Mouse (Mus musculus) forebrain, embryonic 11.5 days (tissue): Measurements from ENCODE around the gene Cirbp. TPM values are rescaled to one million over a fixed set of nuclear protein-coding genes. Genes with fewer than 3 reads are reported as not detected.

ENCODE experiments used
- ATAC-seq: fragments of 200-750 bp; cut with Nextera tagmentation; replicated peaks from 2 replicates; pipeline ENCODE4 v1.8.0; 2017; ENCODE audit warnings: moderate TSS enrichment; ENCODE audit not compliant: low FRiP score
- DNase-seq: peaks from one replicate; pipeline ENCODE4 v3.0.0-alpha.2; 2017; ENCODE audit warnings: low spot score
- H3K27ac ChIP-seq: fragments of 300-500 bp; sonication (generic); 2 replicates; pipeline ENCODE4 v1.5.1; 2014; ENCODE audit warnings: low read depth, low read length
- H3K27me3 ChIP-seq: fragments of 300-500 bp; sonication (generic); 2 replicates; pipeline ENCODE4 v1.6.1; 2014; ENCODE audit warnings: mild to moderate bottlenecking, low read length, mixed read lengths; ENCODE audit not compliant: control insufficient read depth, insufficient read depth
- H3K36me3 ChIP-seq: fragments of 300-500 bp; sonication (generic); 2 replicates; pipeline ENCODE4 v1.6.1; 2014; ENCODE audit warnings: mild to moderate bottlenecking, low read length, moderate library complexity, mixed read lengths; ENCODE audit not compliant: control insufficient read depth, insufficient read depth
- H3K4me1 ChIP-seq: fragments of 300-500 bp; sonication (generic); replicated peaks from 2 replicates; pipeline ENCODE4 v1.6.1; 2014; ENCODE audit warnings: low read length, mixed read lengths; ENCODE audit not compliant: control insufficient read depth, insufficient read depth
- H3K4me2 ChIP-seq: fragments of 300-500 bp; sonication (generic); 2 replicates; pipeline ENCODE4 v1.6.1; 2014; ENCODE audit warnings: low read depth, mild to moderate bottlenecking, low read length, moderate library complexity, mixed read lengths; ENCODE audit not compliant: severe bottlenecking
- H3K4me3 ChIP-seq: fragments of 300-500 bp; sonication (generic); 2 replicates; pipeline ENCODE4 v1.5.1; 2014; ENCODE audit warnings: low read depth, low read length
- H3K9ac ChIP-seq: fragments of 300-500 bp; sonication (generic); 2 replicates; pipeline ENCODE4 v1.6.1; 2014; ENCODE audit warnings: low read length
- H3K9me3 ChIP-seq: fragments of 300-500 bp; sonication (generic); 2 replicates; pipeline ENCODE4 v1.6.1; 2016; ENCODE audit warnings: low read length, mixed read lengths; ENCODE audit not compliant: control insufficient read depth
- WGBS: fragments of 180-500 bp; shearing (Covaris S2); extraction: QIAGEN DNeasy Blood & Tissue Kit; methylation state at CpG from one replicate; pipeline ENCODE4 v1.1.7; 2014; 5-methylcytosine and 5-hydroxymethylcytosine counted together
- polyA plus RNA-seq: library from polyadenylated mRNA; unstranded; fragments of >200 nt; fragmentation: Nextera tagmentation; extraction: Ambion mirVana; gene quantifications from 2 replicates; pipeline ENCODE4 v1.2.1, GENCODE M21; 2014

Cirbp gene
- 82.0 and 83.4 TPM in 2 replicates for polyA plus RNA-seq

DNA sequence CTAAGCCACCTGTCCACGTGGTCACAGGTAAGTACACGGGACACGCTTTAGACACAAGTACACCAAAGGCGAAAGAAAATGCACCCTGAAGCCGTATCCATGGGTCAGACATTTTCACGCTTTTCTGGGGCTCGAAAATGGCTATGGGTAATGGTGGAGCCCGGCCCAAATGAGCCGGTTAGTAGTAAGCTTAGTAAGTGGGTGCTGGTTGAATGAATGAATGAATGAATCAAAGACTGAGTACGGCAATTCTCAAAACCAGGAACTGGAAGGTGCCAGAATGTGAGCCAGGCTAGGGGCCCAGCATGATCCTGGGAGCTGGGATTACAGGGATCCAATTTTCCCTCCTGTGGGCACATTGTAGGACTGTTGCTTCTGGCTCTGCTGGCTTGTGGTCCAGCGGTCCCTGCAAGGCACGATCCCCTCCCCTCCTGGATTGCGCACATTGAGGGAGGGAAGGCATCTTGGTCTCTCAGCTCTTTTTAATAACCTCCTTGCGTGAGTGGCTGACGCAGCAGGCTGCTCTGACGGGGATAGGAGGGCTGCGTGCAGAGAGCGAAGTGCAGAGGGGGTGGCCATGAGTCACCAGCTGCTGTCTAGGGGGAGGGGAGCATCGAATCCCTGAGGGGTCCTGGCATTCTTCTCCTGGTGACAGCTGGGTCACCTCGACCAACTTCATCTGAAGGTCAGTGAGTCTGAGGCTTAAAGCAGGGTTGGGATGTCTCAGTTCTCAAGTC, at the start of gene Cirbp:
Cirbp (plus strand) TSS at position 594 of the 737 bp plus-strand sequence.
- WGBS = 13% methylated on average over 20 of the region's 20 CpGs

DNA sequence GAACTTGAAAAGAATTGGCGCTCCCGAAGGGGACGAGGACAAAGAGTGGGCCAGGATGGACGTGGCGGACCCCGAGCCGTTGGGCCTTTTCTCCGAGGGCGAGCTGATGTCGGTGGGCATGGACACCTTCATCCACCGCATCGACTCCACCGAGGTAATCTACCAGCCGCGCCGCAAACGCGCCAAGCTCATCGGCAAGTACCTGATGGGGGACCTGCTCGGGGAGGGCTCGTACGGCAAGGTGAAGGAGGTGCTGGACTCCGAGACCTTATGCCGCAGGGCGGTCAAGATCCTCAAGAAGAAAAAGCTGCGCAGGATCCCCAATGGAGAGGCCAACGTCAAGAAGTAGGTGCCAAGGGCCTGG, 49.2 kb upstream of the Cirbp start:
- DNase-seq (peak; percentile 74), ATAC-seq (no peak)
- Histone ChIP-seq H3K27ac (no peak overlapping the region; the same call in 1 of the 2 replicates), H3K4me3 (peak overlapping the region; percentile 95), H3K4me2 (peak overlapping the region; percentile 95), H3K9ac (peak overlapping the region; percentile 86), H3K36me3 (peaks cover 5% of the 10 kb centered on the region; the same call in 1 of the 2 replicates), H3K4me1 (peaks cover 21% of the 10 kb centered on the region), H3K9me3 (no peaks in the 10 kb centered on the region), H3K27me3 (no peaks in the 10 kb centered on the region)
- WGBS = under 1% methylated on average over 27 of the region's 27 CpGs

More for the DNA sequence above, at the start of gene Cirbp:
- H3K36me3 ChIP-seq = peaks cover 9% of the 10 kb centered on the region
- H3K4me3 ChIP-seq = peak within 1 kb of the TSS; percentile 24
- DNase-seq (peak; percentile 68), ATAC-seq (no peak)
- H3K27ac ChIP-seq = peak within 1 kb of the TSS; percentile 99; the same call in 1 of the 2 replicates
- H3K4me1 ChIP-seq = peaks cover 36% of the 10 kb centered on the region
- peak within 1 kb of the TSS; percentile 43 for H3K9ac ChIP-seq
- no peaks in the 10 kb centered on the region for H3K9me3 ChIP-seq
- H3K4me2 ChIP-seq = peak within 1 kb of the TSS; percentile 85
- no peaks in the 10 kb centered on the region for H3K27me3 ChIP-seq

DNA sequence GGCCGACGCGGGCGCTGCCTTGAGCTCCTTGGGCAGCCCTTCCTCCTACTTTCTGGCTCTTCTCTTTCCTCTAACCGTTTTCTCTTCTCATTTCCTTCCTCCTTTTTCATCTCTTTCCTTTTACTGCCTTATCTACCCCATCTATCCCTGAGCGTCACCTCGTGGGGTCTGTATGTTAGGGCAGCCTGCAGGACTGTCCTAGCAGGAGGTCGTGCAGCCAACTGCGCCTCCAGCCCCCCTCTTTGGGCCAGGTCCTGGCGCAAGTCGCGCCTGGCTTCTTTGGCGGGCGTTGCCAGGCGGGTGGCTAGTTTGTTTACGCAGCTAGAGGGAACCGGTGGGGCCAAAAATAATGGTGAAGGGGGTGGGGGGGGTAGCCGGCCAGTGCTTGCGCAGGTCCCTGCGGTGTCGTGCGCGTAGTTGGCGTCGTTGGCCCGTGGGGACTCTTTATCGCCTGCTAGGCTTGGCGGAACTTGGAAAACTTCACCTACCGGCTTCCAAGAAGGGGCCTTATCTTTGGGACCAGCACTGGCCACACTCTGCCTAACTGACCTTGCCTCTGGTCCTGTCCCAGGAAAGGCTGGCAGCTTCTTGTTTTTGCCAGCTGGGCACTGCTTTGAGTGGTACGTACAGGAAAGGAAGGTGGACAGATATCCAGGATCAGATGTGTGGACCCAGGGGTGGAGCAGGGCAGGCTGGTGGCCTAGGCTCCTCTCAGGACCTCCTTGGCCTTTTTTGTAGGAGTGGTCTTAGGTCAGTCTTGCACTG, 48.7 kb upstream of the Cirbp start:
- H3K9ac ChIP-seq = peak overlapping the region; percentile 86
- no peaks in the 10 kb centered on the region for H3K27me3 ChIP-seq
- WGBS = 6% methylated on average over 30 of the region's 30 CpGs
- peaks cover 5% of the 10 kb centered on the region; the same call in 1 of the 2 replicates for H3K36me3 ChIP-seq
- no peaks in the 10 kb centered on the region for H3K9me3 ChIP-seq
- DNase-seq = no peak
- peak overlapping the region; percentile 95 for H3K4me3 ChIP-seq
- H3K27ac ChIP-seq = no peak overlapping the region
- H3K4me1 ChIP-seq = peaks cover 21% of the 10 kb centered on the region
- no peak for ATAC-seq
- H3K4me2 ChIP-seq = peak overlapping the region; percentile 95

DNA sequence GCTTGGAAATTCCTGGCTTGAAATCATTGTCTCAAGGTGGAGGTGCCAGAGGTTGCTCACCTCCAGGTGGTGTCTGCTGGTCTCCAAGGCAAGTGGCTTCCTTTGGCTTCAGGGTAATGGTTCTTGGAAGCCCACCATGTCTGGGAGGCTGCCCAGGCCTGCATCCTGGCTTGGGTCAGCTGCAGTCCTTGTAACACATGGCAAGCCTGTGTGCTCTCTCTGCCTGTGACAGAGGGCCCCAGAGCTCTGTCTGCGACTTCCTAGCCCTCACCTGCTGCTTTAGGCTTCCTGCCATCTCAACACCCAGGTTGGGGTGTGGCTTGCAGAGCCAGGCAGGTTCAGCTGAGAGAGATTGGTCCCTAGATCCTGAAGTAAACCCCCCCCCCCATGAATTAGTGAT, 48.0 kb upstream of the Cirbp start:
- Histone ChIP-seq H3K27me3 (no peaks in the 10 kb centered on the region), H3K36me3 (peaks cover 5% of the 10 kb centered on the region; the same call in 1 of the 2 replicates), H3K4me2 (peak overlapping the region; percentile 95), H3K4me3 (peak overlapping the region; percentile 95), H3K4me1 (peaks cover 21% of the 10 kb centered on the region), H3K9ac (peak overlapping the region; percentile 86), H3K9me3 (no peaks in the 10 kb centered on the region), H3K27ac (0 out of 2 replicates have a peak overlapping the region, but pooled peaks have one; percentile 6)
- ATAC-seq (no peak), DNase-seq (no peak)
- WGBS = 90% methylated on average over 1 of the region's 1 CpGs

DNA sequence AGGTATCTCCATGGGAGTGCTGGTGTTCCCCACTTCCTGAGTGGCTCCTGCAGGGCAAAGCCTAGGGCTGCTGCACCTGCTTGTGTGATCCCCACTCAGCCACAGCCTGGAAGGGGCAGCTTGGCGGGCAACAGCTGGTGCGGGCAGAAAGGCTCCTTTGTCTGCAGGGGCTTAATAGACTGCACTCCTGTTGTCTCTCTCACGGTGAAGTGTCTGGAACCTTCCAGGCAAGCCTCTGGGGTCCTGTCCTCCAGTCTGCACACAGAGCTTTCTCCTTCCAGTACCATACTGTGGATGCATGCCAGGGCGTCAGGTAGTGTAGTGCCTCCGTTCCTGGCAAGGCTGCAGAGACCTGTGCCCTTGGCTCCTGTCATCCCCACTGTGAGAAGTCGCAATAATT, 47.2 kb upstream of the Cirbp start:
- 0 out of 2 replicates have a peak overlapping the region, but pooled peaks have one; percentile 46 for H3K27ac ChIP-seq
- peak overlapping the region; percentile 95; the same call in 1 of the 2 replicates for H3K4me2 ChIP-seq
- peak overlapping the region; percentile 86 for H3K9ac ChIP-seq
- no peaks in the 10 kb centered on the region for H3K27me3 ChIP-seq
- peaks cover 21% of the 10 kb centered on the region for H3K4me1 ChIP-seq
- H3K9me3 ChIP-seq = no peaks in the 10 kb centered on the region
- DNase-seq (no peak), ATAC-seq (no peak)
- peak overlapping the region; percentile 11; the same call in 1 of the 2 replicates for H3K4me3 ChIP-seq
- WGBS = 63% methylated on average over 6 of the region's 6 CpGs
- H3K36me3 ChIP-seq = peaks cover 5% of the 10 kb centered on the region; the same call in 1 of the 2 replicates

DNA sequence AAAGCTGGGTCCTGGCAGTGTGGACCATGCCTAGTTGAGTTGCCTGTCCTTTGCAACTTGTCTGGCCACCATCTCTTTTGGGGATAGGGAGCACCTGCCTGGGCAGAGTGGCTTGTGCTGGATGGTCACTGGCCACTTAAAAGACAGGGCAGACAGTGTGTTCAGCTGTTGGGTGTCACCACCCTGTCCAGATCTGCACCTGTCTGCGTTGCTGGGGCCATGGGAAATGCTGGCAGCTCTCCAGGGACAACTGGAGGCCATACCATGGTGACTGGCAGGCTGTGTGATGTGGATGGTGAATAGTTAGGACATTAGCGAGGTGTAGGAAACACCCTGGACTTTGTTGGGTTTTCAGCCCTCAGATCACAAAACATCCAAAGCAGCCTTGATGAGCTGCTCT, 45.6 kb upstream of the Cirbp start:
- ATAC-seq = no peak
- WGBS = 90% methylated on average over 2 of the region's 2 CpGs
- no peaks in the 10 kb centered on the region for H3K27me3 ChIP-seq
- no peak overlapping the region for H3K4me2 ChIP-seq
- H3K27ac ChIP-seq = no peak overlapping the region
- no peak overlapping the region for H3K4me3 ChIP-seq
- H3K36me3 ChIP-seq = peaks cover 5% of the 10 kb centered on the region; the same call in 1 of the 2 replicates
- no peaks in the 10 kb centered on the region for H3K9me3 ChIP-seq
- H3K4me1 ChIP-seq = peaks cover 21% of the 10 kb centered on the region
- no peak overlapping the region for H3K9ac ChIP-seq
- DNase-seq = no peak

DNA sequence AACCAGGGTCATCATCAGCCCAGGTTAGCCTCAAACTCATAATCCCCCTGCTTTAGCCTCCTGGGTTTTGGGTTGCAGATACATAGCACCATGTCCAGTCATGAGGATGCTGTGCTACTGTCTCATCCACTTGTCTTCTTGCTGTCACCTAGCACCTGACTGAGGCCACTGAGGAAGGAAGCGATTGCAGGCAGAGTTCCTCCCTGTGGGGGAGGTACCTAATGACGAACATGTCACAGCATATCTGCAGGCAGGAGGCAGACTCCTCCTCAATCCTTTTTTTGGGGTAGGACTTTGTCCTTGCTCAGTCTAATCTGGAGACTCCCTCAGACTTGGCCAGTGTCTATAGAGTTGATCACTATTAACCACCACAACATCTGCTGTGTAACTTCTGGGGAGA, 44.1 kb upstream of the Cirbp start:
- H3K4me3 ChIP-seq = no peak overlapping the region
- H3K9ac ChIP-seq = no peak overlapping the region
- 100% methylated on average over 2 of the region's 2 CpGs for WGBS
- no peak for DNase-seq
- no peaks in the 10 kb centered on the region for H3K27me3 ChIP-seq
- peaks cover 21% of the 10 kb centered on the region for H3K4me1 ChIP-seq
- no peaks in the 10 kb centered on the region for H3K9me3 ChIP-seq
- H3K27ac ChIP-seq = no peak overlapping the region
- H3K36me3 ChIP-seq = peaks cover 5% of the 10 kb centered on the region; the same call in 1 of the 2 replicates
- H3K4me2 ChIP-seq = no peak overlapping the region
- no peak for ATAC-seq

DNA sequence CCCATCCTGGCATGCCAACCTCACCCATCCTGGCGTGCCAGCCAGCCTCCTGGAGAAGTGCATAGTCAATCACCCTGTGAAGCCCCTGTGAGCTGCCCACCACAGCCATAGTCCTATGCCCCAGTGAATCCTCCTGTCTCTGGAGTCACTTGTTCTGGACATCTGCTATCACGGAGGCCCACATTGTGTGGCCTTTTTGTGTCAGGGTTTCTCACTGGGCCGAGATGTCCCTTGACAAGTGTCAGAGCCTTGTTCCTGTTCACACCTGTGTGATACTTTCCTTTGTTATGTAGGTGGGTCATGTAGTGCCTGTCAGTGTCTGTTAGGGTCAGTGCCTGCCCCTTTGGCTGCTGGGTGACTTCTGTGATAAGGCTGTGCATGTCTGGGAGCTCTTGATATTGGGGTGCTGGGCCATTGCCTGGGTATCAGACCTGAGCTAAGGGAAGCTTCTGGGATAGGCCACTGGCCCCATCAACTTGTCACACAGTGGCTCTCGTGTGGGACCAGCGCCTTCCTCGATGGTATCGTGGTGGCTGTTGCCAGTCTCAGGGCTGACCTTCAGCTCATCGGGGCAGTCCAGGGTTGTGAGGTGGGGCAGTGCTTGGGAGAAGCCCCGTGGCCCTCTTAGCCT, 41.7 kb upstream of the Cirbp start:
- H3K4me2 ChIP-seq = no peak overlapping the region
- H3K27me3 ChIP-seq = no peaks in the 10 kb centered on the region
- WGBS = 92% methylated on average over 9 of the region's 9 CpGs
- no peak overlapping the region for H3K4me3 ChIP-seq
- H3K9me3 ChIP-seq = no peaks in the 10 kb centered on the region
- H3K9ac ChIP-seq = no peak overlapping the region
- peaks cover 8% of the 10 kb centered on the region; the same call in 1 of the 2 replicates for H3K36me3 ChIP-seq
- DNase-seq (no peak), ATAC-seq (no peak)
- H3K4me1 ChIP-seq = no peaks in the 10 kb centered on the region
- H3K27ac ChIP-seq = no peak overlapping the region
